1 mouse cellular context compared by ENCODE assay signal in the genomic region with DNA sequence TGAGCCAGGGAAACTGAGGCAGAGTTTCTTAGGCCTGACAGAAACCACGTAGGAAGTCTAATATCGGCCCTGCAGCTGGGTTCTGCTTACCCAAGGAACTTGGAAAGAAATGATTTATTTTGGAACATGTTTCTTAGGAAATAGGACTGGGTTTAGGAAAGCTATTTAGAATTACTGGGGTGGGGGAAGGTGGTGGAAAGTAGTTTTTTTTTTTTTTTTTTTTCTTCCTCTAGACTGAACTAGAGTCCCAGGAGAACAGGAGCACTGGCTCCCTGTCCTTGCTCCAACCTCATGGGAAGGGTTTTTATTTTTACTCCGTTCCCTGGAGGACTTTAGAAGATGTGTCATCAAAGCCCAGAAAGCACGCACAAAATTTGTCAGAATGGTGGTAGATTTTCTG.
TF ChIP-seq lines count a peak whose summit lies in the region.

No protein-coding gene starts in this region.

TF ChIP-seq in CH12.LX, 34 proteins besides CTCF, POLR2A, EP300 and RAD21:
- peak; percentile 62 for TF ChIP-seq ZNF384 (IDR thresholded peaks at IDR 0.05; ENCODE audit: low read depth, low read length)
- no peak for TF ChIP-seq KAT2A (IDR thresholded peaks at IDR 0.05; ENCODE audit: insufficient replicate concordance, low read length)
- no peak for TF ChIP-seq JUND (conservative IDR thresholded peaks at IDR 0.05; ENCODE audit: low read depth, low read length)
